Mouse (Mus musculus): ENCODE results near the gene Myo18a. TPM values are rescaled to one million over a fixed set of nuclear protein-coding genes. Genes with fewer than 3 reads are reported as not detected.

Myo18a gene
- 25.4 and 30.7 TPM in 2 replicates for polyA plus RNA-seq (2015; fragmentation: Nextera tagmentation; extraction: Ambion mirVana)

GRCm38 (mm10) chr11:77762783-77763672, at the start of gene Myo18a:
TSS of gene Myo18a (plus strand) at chr11:77763246.
- peak; percentile 74 for TF ChIP-seq CTCF (IDR thresholded peaks at IDR 0.05; ENCODE audit: low read depth)
- no peaks in the 10 kb centered on the region for H3K36me3 ChIP-seq (ENCODE audit: control insufficient read depth, insufficient read depth)
- peak within 1 kb of the TSS; percentile 94 for H3K9ac ChIP-seq (ENCODE audit: low read depth, low read length)
- H3K4me1 ChIP-seq (replicated peaks; ENCODE audit: control insufficient read depth, insufficient read depth, low read length), result peaks cover 12% of the 10 kb centered on the region
- H3K27ac ChIP-seq (ENCODE audit: low read depth, low read length), result peak within 1 kb of the TSS; percentile 94
- H3K27me3 ChIP-seq (replicated peaks; ENCODE audit: control insufficient read depth, insufficient read depth, low read length), result no peaks in the 10 kb centered on the region
- peak within 1 kb of the TSS; percentile 91 for H3K4me2 ChIP-seq (replicated peaks; ENCODE audit: low read depth)
- H3K4me3 ChIP-seq (ENCODE audit: low read depth, low read length), result peak within 1 kb of the TSS; percentile 87
- ATAC-seq, result peak; percentile 69
- H3K9me3 ChIP-seq (ENCODE audit: control insufficient read depth), result no peaks in the 10 kb centered on the region
- WGBS, result 3% methylated on average over 65 of the region's 79 CpGs

- H3K4me1 ChIP-seq (replicated peaks; ENCODE audit: control insufficient read depth, insufficient read depth, low read length), result no peaks in the 10 kb centered on the region
- H3K36me3 ChIP-seq (ENCODE audit: control insufficient read depth, insufficient read depth), result no peaks in the 10 kb centered on the region; the same call in none of the 2 replicates
- H3K4me2 ChIP-seq (replicated peaks; ENCODE audit: low read depth), result no peak overlapping the region
- no peak overlapping the region for H3K4me3 ChIP-seq (ENCODE audit: low read depth, low read length)
- no peaks in the 10 kb centered on the region for H3K9me3 ChIP-seq (ENCODE audit: control insufficient read depth)
- WGBS, result 83% methylated on average over 3 of the region's 3 CpGs
- TF ChIP-seq CTCF (IDR thresholded peaks at IDR 0.05; ENCODE audit: low read depth), result no peak
- no peak overlapping the region for H3K9ac ChIP-seq (ENCODE audit: low read depth, low read length)
- H3K27me3 ChIP-seq (replicated peaks; ENCODE audit: control insufficient read depth, insufficient read depth, low read length), result no peaks in the 10 kb centered on the region
- H3K27ac ChIP-seq (ENCODE audit: low read depth, low read length), result no peak overlapping the region
- ATAC-seq, result no peak
Measured at GRCm38 (mm10) chr11:77713736-77714135, 49.3 kb upstream of the Myo18a start.

GRCm38 (mm10) chr11:77719055-77719454, 44.0 kb upstream of the Myo18a start:
- no peaks in the 10 kb centered on the region for H3K4me1 ChIP-seq (replicated peaks; ENCODE audit: control insufficient read depth, insufficient read depth, low read length)
- 95% methylated on average over 2 of the region's 2 CpGs for WGBS
- no peaks in the 10 kb centered on the region for H3K9me3 ChIP-seq (ENCODE audit: control insufficient read depth)
- no peak overlapping the region for H3K9ac ChIP-seq (ENCODE audit: low read depth, low read length)
- H3K27ac ChIP-seq (ENCODE audit: low read depth, low read length), result no peak overlapping the region
- no peak for TF ChIP-seq CTCF (IDR thresholded peaks at IDR 0.05; ENCODE audit: low read depth)
- no peak for ATAC-seq
- H3K36me3 ChIP-seq (ENCODE audit: control insufficient read depth, insufficient read depth), result no peaks in the 10 kb centered on the region; the same call in 1 of the 2 replicates
- H3K27me3 ChIP-seq (replicated peaks; ENCODE audit: control insufficient read depth, insufficient read depth, low read length), result no peaks in the 10 kb centered on the region
- no peak overlapping the region for H3K4me3 ChIP-seq (ENCODE audit: low read depth, low read length)
- H3K4me2 ChIP-seq (replicated peaks; ENCODE audit: low read depth), result no peak overlapping the region

- H3K4me3 ChIP-seq (ENCODE audit: low read depth, low read length), result no peak overlapping the region
- H3K36me3 ChIP-seq (ENCODE audit: control insufficient read depth, insufficient read depth), result no peaks in the 10 kb centered on the region
- H3K9ac ChIP-seq (ENCODE audit: low read depth, low read length), result no peak overlapping the region
- H3K4me2 ChIP-seq (replicated peaks; ENCODE audit: low read depth), result no peak overlapping the region
- TF ChIP-seq CTCF (IDR thresholded peaks at IDR 0.05; ENCODE audit: low read depth), result peak; percentile 45; the same call in 1 of the 2 replicates
- WGBS, result 89% methylated on average over 4 of the region's 4 CpGs
- H3K4me1 ChIP-seq (replicated peaks; ENCODE audit: control insufficient read depth, insufficient read depth, low read length), result no peaks in the 10 kb centered on the region
- no peaks in the 10 kb centered on the region for H3K9me3 ChIP-seq (ENCODE audit: control insufficient read depth)
- no peaks in the 10 kb centered on the region for H3K27me3 ChIP-seq (replicated peaks; ENCODE audit: control insufficient read depth, insufficient read depth, low read length)
- ATAC-seq, result no peak
- H3K27ac ChIP-seq (ENCODE audit: low read depth, low read length), result no peak overlapping the region
Measured at GRCm38 (mm10) chr11:77721389-77721788, 41.7 kb upstream of the Myo18a start.

GRCm38 (mm10) chr11:77724766-77725165, 38.3 kb upstream of the Myo18a start:
- Histone ChIP-seq H3K4me3 (ENCODE audit: low read depth, low read length) (no peak overlapping the region), H3K36me3 (ENCODE audit: control insufficient read depth, insufficient read depth) (no peaks in the 10 kb centered on the region), H3K4me1 (replicated peaks; ENCODE audit: control insufficient read depth, insufficient read depth, low read length) (no peaks in the 10 kb centered on the region), H3K27ac (ENCODE audit: low read depth, low read length) (no peak overlapping the region), H3K9ac (ENCODE audit: low read depth, low read length) (no peak overlapping the region), H3K4me2 (replicated peaks; ENCODE audit: low read depth) (no peak overlapping the region), H3K9me3 (ENCODE audit: control insufficient read depth) (no peaks in the 10 kb centered on the region), H3K27me3 (replicated peaks; ENCODE audit: control insufficient read depth, insufficient read depth, low read length) (no peaks in the 10 kb centered on the region)
- ATAC-seq, result no peak
- WGBS, result 77% methylated on average over 7 of the region's 7 CpGs
- TF ChIP-seq CTCF (IDR thresholded peaks at IDR 0.05; ENCODE audit: low read depth), result no peak

- no peaks in the 10 kb centered on the region for H3K27me3 ChIP-seq (replicated peaks; ENCODE audit: control insufficient read depth, insufficient read depth, low read length)
- no peaks in the 10 kb centered on the region for H3K4me1 ChIP-seq (replicated peaks; ENCODE audit: control insufficient read depth, insufficient read depth, low read length)
- no peak within 1 kb of the TSS for H3K27ac ChIP-seq (ENCODE audit: low read depth, low read length)
- H3K9me3 ChIP-seq (ENCODE audit: control insufficient read depth), result no peaks in the 10 kb centered on the region
- WGBS, result 72% methylated on average over 7 of the region's 7 CpGs
- no peaks in the 10 kb centered on the region for H3K36me3 ChIP-seq (ENCODE audit: control insufficient read depth, insufficient read depth)
- no peak for ATAC-seq
- no peak for TF ChIP-seq CTCF (IDR thresholded peaks at IDR 0.05; ENCODE audit: low read depth)
- no peak within 1 kb of the TSS for H3K4me3 ChIP-seq (ENCODE audit: low read depth, low read length)
- H3K9ac ChIP-seq (ENCODE audit: low read depth, low read length), result no peak within 1 kb of the TSS
- H3K4me2 ChIP-seq (replicated peaks; ENCODE audit: low read depth), result no peak within 1 kb of the TSS
Measured at GRCm38 (mm10) chr11:77725183-77725582, 37.9 kb upstream of the Myo18a start, which contains the start of gene Cryba1. TSS of gene Cryba1 (minus strand) at chr11:77725283.
